Mouse (Mus musculus) stomach, embryonic 16.5 days (tissue): ENCODE data around the gene Rap1a. TPM values are rescaled to one million over a fixed set of nuclear protein-coding genes. Genes with fewer than 3 reads are reported as not detected.

Source experiments
- ATAC-seq: fragments of 200-750 bp; cut with Nextera tagmentation; 2 replicates; pipeline ENCODE4 v1.8.0; 2017; ENCODE audit warnings: moderate number of reproducible peaks, moderate TSS enrichment; ENCODE audit not compliant: insufficient read depth, low FRiP score
- H3K27ac ChIP-seq: fragments of 300-500 bp; sonication (generic); 2 replicates; pipeline ENCODE4 v1.5.1; 2014; ENCODE audit warnings: low read length
- H3K27me3 ChIP-seq: fragments of 300-500 bp; sonication (generic); 2 replicates; pipeline ENCODE4 v1.6.1; 2014; ENCODE audit warnings: low read length, control low read depth, mixed read lengths; ENCODE audit not compliant: control insufficient read depth, insufficient read depth
- H3K36me3 ChIP-seq: fragments of 300-500 bp; sonication (generic); 2 replicates; pipeline ENCODE4 v1.6.1; 2014; ENCODE audit warnings: low read length; ENCODE audit not compliant: control insufficient read depth, insufficient read depth
- H3K4me1 ChIP-seq: fragments of 300-500 bp; sonication (generic); 2 replicates; pipeline ENCODE4 v1.6.1; 2014; ENCODE audit warnings: low read length, control low read depth, mixed read lengths; ENCODE audit not compliant: control insufficient read depth, insufficient read depth
- H3K4me2 ChIP-seq: fragments of 300-500 bp; sonication (generic); 2 replicates; pipeline ENCODE4 v1.6.1; 2014; ENCODE audit warnings: low read depth, low read length, mixed read lengths
- H3K4me3 ChIP-seq: fragments of 300-500 bp; sonication (generic); replicated peaks from 2 replicates; pipeline ENCODE4 v1.5.1; 2014; ENCODE audit warnings: mild to moderate bottlenecking, low read length
- H3K9ac ChIP-seq: fragments of 300-500 bp; sonication (generic); 2 replicates; pipeline ENCODE4 v1.6.1; 2014; ENCODE audit warnings: low read length
- H3K9me3 ChIP-seq: fragments of 300-500 bp; sonication (generic); replicated peaks from 2 replicates; pipeline ENCODE4 v1.6.1; 2016; ENCODE audit warnings: low read length, control low read depth; ENCODE audit not compliant: control insufficient read depth
- WGBS: fragments of 180-500 bp; shearing (Covaris S2); extraction: QIAGEN DNeasy Blood & Tissue Kit; methylation state at CpG from one replicate; pipeline ENCODE4 v1.1.7; 2014; 5-methylcytosine and 5-hydroxymethylcytosine counted together
- polyA plus RNA-seq: library from polyadenylated mRNA; unstranded; fragments of >200 nt; fragmentation: Nextera tagmentation; extraction: Ambion mirVana; gene quantifications from 2 replicates; pipeline ENCODE4 v1.2.1, GENCODE M21; 2015

The Rap1a gene
- polyA plus RNA-seq, 1 experiment from 2014 or later, result 148 TPM

- no peaks in the 10 kb centered on the region for H3K9me3 ChIP-seq
- ATAC-seq, result no peak
- no peak overlapping the region for H3K4me2 ChIP-seq
- no peaks in the 10 kb centered on the region for H3K36me3 ChIP-seq
- peaks cover 14% of the 10 kb centered on the region for H3K4me1 ChIP-seq
- no peak overlapping the region for H3K27ac ChIP-seq
- 77% methylated on average over 4 of the region's 4 CpGs for WGBS
- no peak overlapping the region for H3K9ac ChIP-seq
- no peak overlapping the region for H3K4me3 ChIP-seq
- no peaks in the 10 kb centered on the region for H3K27me3 ChIP-seq
Observed at GRCm38 (mm10) chr3:105796761-105797160, 4.4 kb downstream of the Rap1a start.

DNA sequence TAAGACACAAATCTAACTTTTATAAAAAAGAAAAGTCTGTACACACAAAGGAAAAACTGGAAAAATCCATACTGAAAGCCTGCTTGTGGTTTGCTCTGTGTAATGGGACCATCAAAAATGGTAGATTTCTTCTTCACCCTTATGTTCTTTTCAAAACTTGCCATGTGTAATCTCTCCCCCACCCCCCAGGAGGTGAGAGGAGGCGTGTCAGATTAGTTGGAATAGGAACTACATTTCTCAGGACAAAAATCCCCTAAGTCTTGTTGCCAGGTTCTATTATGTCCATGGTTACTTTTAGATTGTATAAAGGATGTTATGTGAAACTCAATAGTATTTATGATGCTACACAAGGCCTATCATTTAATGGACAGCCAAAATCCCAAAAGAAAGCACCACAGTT, 6.8 kb downstream of the Rap1a start:
- H3K36me3 ChIP-seq, result no peaks in the 10 kb centered on the region
- H3K4me2 ChIP-seq, result no peak overlapping the region
- H3K4me3 ChIP-seq, result no peak overlapping the region
- WGBS, result 83% methylated on average over 1 of the region's 1 CpGs
- H3K9ac ChIP-seq, result no peak overlapping the region
- no peak for ATAC-seq
- no peaks in the 10 kb centered on the region for H3K27me3 ChIP-seq
- no peaks in the 10 kb centered on the region for H3K9me3 ChIP-seq
- no peak overlapping the region for H3K27ac ChIP-seq
- peaks cover 6% of the 10 kb centered on the region for H3K4me1 ChIP-seq

- Histone ChIP-seq H3K27me3 (no peaks in the 10 kb centered on the region), H3K9me3 (no peaks in the 10 kb centered on the region), H3K9ac (no peak overlapping the region), H3K4me2 (no peak overlapping the region), H3K27ac (no peak overlapping the region), H3K36me3 (no peaks in the 10 kb centered on the region; the same call in 1 of the 2 replicates), H3K4me3 (no peak overlapping the region), H3K4me1 (no peaks in the 10 kb centered on the region)
- ATAC-seq, result no peak
- 88% methylated on average over 7 of the region's 7 CpGs for WGBS
Observed at GRCm38 (mm10) chr3:105792309-105792708, 8.8 kb downstream of the Rap1a start.

GRCm38 (mm10) chr3:105791129-105791528, 10.0 kb downstream of the Rap1a start:
- no peak overlapping the region for H3K27ac ChIP-seq
- H3K36me3 ChIP-seq, result no peaks in the 10 kb centered on the region; the same call in 1 of the 2 replicates
- H3K9ac ChIP-seq, result no peak overlapping the region
- no peak overlapping the region for H3K4me3 ChIP-seq
- no peak for ATAC-seq
- no peaks in the 10 kb centered on the region for H3K27me3 ChIP-seq
- no peaks in the 10 kb centered on the region for H3K4me1 ChIP-seq
- WGBS, result 92% methylated on average over 2 of the region's 2 CpGs
- H3K4me2 ChIP-seq, result no peak overlapping the region
- no peaks in the 10 kb centered on the region for H3K9me3 ChIP-seq

GRCm38 (mm10) chr3:105790338-105790737, 10.8 kb downstream of the Rap1a start:
- H3K4me2 ChIP-seq, result no peak overlapping the region
- ATAC-seq, result no peak
- 75% methylated on average over 1 of the region's 1 CpGs for WGBS
- no peaks in the 10 kb centered on the region for H3K9me3 ChIP-seq
- H3K9ac ChIP-seq, result no peak overlapping the region
- H3K4me1 ChIP-seq, result no peaks in the 10 kb centered on the region
- H3K36me3 ChIP-seq, result no peaks in the 10 kb centered on the region; the same call in 1 of the 2 replicates
- no peak overlapping the region for H3K4me3 ChIP-seq
- no peak overlapping the region for H3K27ac ChIP-seq
- no peaks in the 10 kb centered on the region for H3K27me3 ChIP-seq

DNA sequence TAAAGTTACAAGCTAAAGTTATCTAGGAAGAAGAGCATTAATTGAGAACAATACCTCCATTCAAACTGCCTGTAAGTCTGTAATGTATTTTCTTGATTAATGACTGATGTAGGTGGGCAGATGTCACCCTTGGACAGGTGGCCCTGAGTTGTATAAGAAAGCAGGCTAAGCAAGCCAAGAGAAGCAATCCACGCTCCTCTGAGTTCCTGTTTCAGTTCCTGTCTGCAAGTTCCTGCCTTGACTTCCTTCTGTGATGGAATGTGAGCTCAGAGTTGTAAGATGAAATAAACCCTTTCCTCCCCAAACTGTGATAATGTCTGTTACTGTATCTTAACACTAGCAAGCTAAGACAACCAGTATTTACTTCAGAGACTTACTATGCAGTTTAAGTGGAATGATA, 11.4 kb downstream of the Rap1a start:
- Histone ChIP-seq H3K9me3 (no peaks in the 10 kb centered on the region), H3K4me3 (no peak overlapping the region), H3K9ac (no peak overlapping the region), H3K4me2 (no peak overlapping the region), H3K36me3 (no peaks in the 10 kb centered on the region; the same call in 1 of the 2 replicates), H3K27me3 (no peaks in the 10 kb centered on the region), H3K27ac (no peak overlapping the region), H3K4me1 (no peaks in the 10 kb centered on the region)
- no peak for ATAC-seq
- 79% methylated on average over 1 of the region's 1 CpGs for WGBS

- Histone ChIP-seq H3K27ac (no peak overlapping the region), H3K9ac (no peak overlapping the region), H3K27me3 (no peaks in the 10 kb centered on the region), H3K9me3 (no peaks in the 10 kb centered on the region), H3K4me2 (no peak overlapping the region), H3K36me3 (no peaks in the 10 kb centered on the region; the same call in 1 of the 2 replicates), H3K4me3 (no peak overlapping the region), H3K4me1 (no peaks in the 10 kb centered on the region)
- WGBS, result 89% methylated on average over 3 of the region's 3 CpGs
- no peak for ATAC-seq
Observed at GRCm38 (mm10) chr3:105787328-105787727, 13.8 kb downstream of the Rap1a start.

DNA sequence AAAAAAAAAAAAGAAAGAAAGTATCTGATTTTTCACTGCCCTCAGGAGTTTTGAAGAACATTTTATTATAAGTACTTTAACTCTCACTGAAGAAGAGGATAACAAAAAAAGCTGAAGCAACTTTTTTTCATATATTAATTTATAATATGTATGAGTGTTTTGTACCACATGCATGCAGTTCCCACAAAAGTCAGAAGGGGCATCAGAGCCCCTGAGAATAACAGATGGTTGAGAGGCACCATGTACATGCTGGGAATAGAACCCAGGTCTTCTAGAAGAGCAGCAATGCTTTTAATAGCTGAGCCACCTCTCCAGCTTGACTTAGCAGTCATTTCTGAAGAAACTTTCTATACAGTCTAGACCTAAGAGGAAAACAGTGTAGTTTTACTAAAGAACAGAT, 15.3 kb downstream of the Rap1a start:
- Histone ChIP-seq H3K9ac (no peak overlapping the region), H3K27me3 (no peaks in the 10 kb centered on the region), H3K4me2 (no peak overlapping the region), H3K9me3 (no peaks in the 10 kb centered on the region), H3K27ac (no peak overlapping the region), H3K36me3 (no peaks in the 10 kb centered on the region; the same call in 1 of the 2 replicates), H3K4me3 (no peak overlapping the region), H3K4me1 (0 out of 2 replicates have a peak, but pooled peaks cover 2% of the 10 kb centered on the region)
- ATAC-seq, result no peak

DNA sequence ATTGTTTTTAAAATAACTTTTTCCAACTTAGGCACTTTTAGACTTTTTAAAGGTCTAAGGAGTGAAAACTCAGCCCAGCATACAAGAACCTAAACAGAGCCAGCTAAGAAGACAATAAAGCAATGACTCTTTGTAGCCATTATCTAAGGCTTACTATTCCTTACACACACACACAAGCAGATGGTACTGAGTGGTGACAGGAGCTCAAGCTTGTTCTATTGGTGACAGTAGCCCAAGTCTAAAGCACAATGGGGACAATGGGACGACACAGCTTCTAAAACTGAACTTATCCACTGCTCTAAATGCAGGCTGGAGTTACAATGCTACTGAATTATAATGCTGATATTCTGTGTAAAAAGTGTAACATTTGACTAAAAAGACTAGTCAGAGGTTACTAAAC, 17.3 kb downstream of the Rap1a start:
- no peak overlapping the region for H3K27ac ChIP-seq
- 0 out of 2 replicates have a peak, but pooled peaks cover 2% of the 10 kb centered on the region for H3K4me1 ChIP-seq
- no peak overlapping the region for H3K4me2 ChIP-seq
- no peak overlapping the region for H3K4me3 ChIP-seq
- no peak for ATAC-seq
- H3K36me3 ChIP-seq, result no peaks in the 10 kb centered on the region; the same call in 1 of the 2 replicates
- WGBS, result 72% methylated on average over 1 of the region's 1 CpGs
- no peaks in the 10 kb centered on the region for H3K9me3 ChIP-seq
- H3K27me3 ChIP-seq, result no peaks in the 10 kb centered on the region
- H3K9ac ChIP-seq, result no peak overlapping the region

- Histone ChIP-seq H3K9me3 (no peaks in the 10 kb centered on the region), H3K36me3 (no peaks in the 10 kb centered on the region; the same call in 1 of the 2 replicates), H3K27ac (no peak overlapping the region), H3K9ac (no peak overlapping the region), H3K27me3 (no peaks in the 10 kb centered on the region), H3K4me1 (0 out of 2 replicates have a peak, but pooled peaks cover 2% of the 10 kb centered on the region), H3K4me3 (no peak overlapping the region), H3K4me2 (no peak overlapping the region)
- ATAC-seq, result no peak
- 74% methylated on average over 7 of the region's 7 CpGs for WGBS
Observed at GRCm38 (mm10) chr3:105782406-105782805, 18.7 kb downstream of the Rap1a start.
